Mouse (Mus musculus): ENCODE results near the gene Tmem104. TPM values are rescaled to one million over a fixed set of nuclear protein-coding genes. Genes with fewer than 3 reads are reported as not detected.

The Tmem104 gene
- total RNA-seq, 2 experiments from 2014 or later: 10.4 to 12.5 TPM

DNA sequence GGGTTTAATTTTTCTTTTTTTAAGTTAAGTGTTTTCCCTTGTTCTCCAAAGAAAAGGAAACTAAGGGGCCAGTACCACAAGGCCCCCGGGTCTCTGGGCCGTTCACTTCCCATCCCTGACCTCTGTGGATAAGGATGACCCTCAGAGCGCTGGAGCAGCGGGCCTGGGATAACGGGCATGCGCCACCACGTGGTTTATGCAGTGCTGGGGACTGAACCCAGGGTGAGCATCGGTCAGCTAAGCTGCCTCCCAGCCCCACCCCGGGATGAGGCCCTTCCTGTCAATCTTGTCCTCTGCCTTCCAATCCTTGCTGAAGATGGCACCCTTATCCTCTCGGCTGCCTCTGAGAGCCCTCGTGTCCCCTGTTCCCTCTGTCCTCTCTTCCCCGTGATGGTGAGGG, 40.4 kb downstream of the Tmem104 start:
- DNase-seq: no peak
- intact Hi-C loops (cut with DNase I): no loop called here

DNA sequence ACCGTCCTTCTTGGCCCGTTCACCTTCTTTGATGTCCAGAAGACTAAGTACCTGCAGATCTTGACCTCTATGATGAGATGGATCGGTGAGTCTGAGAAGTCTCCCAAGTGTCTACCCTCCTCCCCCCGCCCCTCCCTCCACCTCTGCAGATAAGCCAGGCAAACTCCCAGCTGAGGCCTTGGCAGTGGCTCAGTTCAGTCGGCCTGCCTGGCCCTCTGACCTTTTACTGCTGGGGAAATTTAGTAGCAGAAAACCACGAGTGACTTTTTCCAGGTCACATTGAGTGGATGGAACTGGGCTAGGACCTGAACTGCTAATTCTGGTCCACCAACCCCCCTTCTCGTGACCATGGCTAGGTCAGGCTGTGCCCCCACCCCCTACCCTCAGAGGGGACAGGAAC, 41.1 kb downstream of the Tmem104 start:
- DNase-seq: no peak
- intact Hi-C loops (cut with DNase I): no loop called here

DNA sequence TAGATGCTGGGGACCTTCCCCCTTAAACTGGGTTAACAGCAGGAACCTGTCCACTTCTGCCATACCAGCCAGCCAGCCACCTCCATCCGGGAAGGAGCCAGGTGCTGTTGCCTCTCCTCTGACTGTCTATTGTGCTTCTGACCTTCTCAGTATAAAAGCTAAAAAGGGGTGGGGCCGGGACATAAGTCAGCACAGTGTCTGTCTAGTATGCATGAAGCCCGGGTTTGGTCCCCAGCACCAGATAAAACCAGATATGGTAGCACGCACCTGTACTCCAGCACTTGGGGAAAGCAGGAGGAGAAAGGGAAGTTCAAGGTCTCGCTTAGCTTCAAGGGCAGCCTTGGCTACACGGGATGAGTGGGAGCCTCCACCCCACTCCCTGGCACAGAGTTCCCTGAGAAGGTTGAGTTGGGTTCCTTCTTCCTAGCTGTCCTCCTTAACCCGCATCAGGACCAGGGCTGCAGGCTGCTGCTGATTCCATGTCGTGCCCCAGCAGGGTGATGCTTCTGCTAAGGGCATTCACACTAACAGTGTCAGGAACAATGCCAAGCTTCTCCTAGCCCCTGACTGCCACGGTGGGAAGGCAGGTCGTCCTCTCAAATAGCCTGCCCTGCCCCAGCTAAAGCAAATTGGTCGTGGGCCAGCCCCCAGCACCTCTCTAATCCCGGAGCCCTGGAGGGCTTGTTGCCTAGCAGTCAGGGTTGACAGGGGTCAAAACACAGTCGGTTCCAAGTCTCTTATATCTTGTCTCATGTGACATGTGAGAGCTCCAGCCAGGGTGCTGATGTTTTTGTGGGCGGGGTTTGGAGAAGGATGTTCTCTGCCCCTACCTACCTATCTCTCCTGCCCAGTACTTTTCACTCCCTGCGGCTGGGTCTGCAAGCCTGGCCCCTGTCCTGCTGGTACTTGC, 42.0 kb downstream of the Tmem104 start:
- DNase-seq: peak in 1 of 2 experiments; percentile 31
- intact Hi-C loops (cut with DNase I): no loop called here

DNA sequence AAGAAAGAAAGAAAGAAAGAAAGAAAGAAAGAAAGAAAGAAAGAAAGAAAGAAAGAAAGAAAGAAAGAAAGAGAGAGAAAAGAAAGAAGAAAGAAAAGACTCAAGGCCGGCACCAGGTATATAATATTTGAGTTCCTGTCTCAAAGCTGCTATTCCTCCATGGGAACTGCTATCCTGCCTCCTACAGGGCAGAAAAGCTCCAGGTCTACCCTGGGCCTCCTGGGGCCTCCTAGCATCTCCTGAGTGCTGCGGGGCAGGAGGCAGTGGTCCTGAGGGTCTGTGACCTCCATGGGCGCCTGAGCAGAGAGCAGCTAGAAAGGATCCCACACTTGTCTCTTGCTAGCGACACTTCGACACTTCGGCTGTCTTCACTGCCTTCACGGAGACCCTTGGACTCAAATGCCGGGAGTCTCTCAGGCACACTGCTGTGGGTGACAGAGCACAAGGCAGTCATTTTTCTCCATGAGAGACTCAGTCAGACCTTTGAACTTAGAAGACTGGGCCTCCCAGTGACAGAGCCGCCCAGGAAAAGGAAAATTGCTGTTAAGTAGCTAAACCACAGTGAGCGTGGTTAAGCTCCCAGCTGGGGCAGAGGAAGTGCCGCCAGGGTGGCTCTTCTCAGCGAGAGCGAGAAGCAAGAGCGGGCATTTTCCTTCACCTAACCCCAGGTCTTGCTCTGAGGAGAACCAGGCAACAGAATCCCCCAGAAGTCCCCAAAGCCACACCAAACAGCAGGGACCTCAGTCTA, 44.1 kb downstream of the Tmem104 start:
- intact Hi-C loops (cut with DNase I): no loop called here
- DNase-seq: no peak

DNA sequence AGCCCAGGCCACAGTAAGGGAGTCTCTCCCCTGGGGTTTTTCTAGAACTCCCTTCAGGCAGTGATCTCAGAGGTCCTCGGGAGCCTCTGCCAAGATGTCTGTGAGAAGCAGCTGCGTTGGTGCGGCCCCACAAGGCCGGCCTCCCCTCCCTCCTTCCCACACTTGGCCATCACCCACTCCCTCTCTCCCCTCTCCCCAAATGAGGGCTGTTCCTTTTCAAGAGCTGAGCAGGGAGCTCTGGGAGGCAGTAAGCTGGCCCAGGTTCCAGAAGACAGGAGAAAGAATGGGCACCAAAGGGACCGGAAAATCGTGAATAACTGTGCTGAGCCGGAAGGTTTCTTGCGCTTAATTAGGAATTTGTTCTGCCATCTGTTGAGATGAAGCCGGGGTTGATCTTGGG, 44.6 kb downstream of the Tmem104 start:
- no peak for DNase-seq
- intact Hi-C loops (cut with DNase I): loop anchor here (2.0 kb wide), 1 partner anchor 29 kb away; no protein-coding TSS in a partner anchor

DNA sequence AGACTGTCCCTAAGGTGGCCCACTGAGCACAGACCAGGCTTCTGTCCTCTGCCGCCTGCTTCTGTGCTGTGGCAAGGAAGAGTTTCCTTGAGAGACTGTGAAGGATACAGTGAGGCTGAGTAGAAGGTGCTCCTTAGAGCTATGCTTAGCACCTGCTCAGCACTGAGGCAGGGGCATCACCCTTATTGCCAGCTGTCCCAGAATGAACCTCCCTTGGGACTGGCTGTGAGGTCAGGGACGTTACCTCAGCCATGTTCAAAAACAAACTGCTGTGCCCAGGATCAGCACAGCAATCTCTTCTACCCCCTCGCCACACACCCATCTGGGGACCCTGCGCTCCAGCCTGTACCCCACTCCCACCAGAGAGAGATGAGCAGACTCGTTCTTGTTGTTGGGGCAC, 45.6 kb downstream of the Tmem104 start:
- no peak for DNase-seq
- intact Hi-C loops (cut with DNase I): loop anchor here (2.0 kb wide), 1 partner anchor 30 kb away; no protein-coding TSS in a partner anchor

DNA sequence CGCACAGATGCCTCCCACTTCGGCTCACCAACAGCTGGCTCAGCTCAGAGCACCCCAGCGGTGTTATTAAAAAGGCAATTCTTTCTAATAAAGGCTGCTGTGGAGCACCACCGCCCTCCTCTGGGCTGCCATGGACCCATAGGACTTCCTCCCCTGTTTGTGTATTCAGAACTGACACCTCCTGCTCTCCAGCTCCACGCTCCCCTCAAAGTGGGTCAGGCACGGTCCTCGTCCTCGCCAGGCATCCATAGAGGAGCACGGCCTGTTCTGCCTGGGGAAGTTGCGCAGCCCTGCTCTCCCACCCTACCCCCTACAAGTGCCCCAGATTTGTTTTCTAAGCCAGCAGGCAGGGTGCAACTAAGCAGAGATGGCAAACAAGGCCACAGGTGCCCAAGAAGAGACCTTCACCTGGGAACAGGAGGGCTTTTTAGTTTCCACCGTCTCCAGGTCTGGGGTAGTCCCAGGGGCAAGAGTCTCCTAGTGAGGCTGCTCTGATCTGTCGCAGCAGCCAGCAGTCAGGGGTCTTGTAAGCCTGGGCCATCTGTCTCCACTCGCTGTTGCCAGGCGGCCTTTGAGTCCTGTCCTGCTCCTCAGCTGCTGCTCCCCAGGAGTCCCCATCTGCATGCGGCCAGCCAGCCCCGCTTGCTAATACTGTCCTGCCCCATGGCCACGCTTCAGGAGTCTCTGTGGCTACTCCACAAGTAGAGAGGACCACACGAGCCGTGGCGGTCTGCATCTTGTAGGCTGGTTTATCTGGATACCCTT, 46.4 kb downstream of the Tmem104 start:
- DNase-seq: no peak
- intact Hi-C loops (cut with DNase I): loop anchor here (2.0 kb wide), 1 partner anchor 31 kb away; no protein-coding TSS in a partner anchor

DNA sequence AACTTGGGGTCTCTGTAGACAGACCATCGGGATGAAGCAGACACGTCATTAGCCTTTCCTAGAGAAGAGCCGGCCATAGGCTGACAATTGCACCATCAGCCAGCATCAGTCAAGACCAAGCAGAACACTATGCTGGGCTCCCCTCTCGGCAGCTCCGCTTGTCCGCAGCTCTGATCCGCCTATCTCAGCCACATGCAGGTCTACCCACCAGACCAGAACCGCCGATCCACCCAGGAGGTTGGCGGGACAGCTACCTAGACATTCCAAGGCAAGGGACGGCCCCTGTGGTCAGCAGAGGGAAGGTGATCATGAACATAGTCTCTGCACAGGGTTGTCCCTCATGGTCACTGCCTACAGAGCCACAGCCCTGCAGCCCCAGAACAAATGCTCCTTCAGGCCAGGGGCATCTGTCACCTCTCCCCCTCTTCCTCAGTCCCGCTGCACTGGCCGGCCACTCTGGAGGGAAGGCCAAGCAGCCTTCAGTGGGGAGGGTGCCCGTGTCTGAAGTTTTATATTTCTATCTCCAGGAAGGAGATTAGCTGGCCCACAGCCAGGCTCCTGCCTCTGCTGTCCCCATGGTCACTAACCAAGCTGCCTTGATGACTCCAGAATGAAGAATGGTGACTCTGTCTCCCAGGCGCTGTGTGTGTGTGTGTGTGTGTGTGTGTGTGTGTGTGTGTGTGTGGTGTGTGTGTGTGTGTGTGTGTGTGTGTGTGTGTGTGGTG, 47.2 kb downstream of the Tmem104 start:
- no peak for DNase-seq
- intact Hi-C loops (cut with DNase I): no loop called here

DNA sequence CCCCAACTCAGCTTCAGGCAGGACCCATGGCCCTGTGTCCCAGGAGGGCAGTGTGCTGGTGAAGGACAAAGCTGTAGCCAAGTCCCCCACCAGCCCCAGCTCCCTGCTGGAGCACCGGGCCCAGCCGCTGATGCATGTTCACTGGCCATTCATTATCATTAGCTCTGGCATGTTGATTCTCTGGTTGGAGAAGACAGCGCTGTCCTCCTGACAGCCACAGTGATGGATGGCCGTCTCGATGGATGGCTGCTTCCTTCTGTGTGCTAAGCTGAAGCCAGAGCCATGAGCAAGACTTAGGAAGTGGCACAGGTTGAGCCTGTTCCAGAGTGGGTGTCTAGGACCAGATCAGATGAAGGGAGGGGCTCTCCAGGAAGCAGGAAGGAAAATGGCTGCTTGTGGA, 49.3 kb downstream of the Tmem104 start:
- DNase-seq: no peak
- intact Hi-C loops (cut with DNase I): no loop called here

DNA sequence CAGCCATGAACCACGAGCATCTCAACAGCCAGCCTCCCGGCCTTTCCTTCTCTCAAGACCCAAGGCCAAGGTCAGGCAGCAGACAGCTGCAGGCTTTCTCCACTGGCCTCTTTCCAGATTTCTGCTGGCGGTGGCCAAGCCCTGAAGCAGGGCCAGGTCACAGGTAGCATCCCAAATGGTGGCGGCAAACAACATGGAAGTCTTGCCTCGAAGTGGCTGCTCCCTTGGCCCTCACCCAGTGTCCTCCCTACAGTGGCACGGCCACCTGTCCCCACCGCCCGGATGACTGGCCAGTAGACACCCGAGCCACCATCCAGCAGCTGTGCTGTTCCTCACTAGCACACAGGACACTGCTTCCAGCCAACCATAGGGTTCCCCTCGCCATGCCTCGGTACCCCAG, 54.1 kb downstream of the Tmem104 start:
- intact Hi-C loops (cut with DNase I): no loop called here
- no peak for DNase-seq

DNA sequence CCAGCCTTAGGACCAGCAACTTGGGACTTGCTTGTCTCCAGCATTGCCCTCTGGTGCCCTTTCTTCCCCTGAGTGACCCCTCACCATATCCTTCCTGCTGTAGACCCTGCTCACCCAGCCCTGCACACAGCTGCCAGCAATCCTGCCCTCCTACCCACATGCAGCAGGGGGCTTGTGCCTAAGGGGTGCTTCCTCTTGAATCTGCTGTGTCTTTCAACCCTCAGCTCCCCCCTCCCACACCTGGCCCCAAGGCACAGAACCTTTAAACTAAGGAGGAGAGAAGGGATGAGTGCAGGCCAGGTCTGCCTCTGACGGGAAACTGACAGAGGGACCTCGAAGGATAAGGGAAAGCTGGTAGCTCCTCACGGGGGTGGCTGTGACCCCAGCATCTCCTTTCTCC, 55.5 kb downstream of the Tmem104 start:
- DNase-seq: no peak
- intact Hi-C loops (cut with DNase I): no loop called here

DNA sequence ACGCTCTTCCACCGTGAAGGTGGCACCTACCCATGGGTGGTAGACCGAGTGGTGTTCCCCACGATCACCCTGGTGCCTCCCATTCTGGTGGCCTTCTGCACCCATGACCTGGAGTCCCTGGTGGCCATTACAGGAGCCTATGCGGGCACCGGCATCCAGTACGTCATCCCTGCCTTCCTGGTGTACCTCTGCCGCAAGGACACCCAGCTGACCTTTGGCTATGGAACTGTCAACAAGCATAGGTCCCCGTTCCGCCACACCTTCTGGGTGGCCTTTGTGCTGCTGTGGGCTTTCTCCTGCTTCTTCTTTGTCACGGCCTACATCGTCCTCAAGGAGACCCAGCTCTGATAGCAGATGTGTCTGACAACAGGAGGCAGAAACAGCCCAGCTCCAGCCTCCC, 56.5 kb downstream of the Tmem104 start:
- intact Hi-C loops (cut with DNase I): no loop called here

DNA sequence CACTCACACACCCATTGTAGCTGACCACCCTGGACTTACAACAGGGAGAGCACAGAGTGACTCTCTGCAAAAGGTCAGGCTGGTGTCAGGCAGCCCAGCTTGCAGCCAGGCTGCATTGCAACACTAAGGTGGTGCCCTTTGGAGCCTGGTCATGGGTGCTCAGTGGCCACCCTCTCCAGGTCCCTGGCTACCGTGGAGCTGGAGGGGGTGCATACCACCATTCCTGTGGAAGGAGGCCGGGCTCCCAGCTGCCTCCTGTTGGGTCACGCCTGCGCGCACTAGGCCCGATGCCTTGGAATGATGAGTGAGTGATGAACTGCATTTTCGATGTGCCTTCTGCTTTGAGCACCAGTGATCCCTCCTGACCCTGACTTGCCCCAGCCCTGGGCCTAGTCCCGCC, 57.6 kb downstream of the Tmem104 start:
- intact Hi-C loops (cut with DNase I): no loop called here
- no peak for DNase-seq

More for the DNA sequence above, 56.5 kb downstream of the Tmem104 start:
- no peak for DNase-seq

DNA sequence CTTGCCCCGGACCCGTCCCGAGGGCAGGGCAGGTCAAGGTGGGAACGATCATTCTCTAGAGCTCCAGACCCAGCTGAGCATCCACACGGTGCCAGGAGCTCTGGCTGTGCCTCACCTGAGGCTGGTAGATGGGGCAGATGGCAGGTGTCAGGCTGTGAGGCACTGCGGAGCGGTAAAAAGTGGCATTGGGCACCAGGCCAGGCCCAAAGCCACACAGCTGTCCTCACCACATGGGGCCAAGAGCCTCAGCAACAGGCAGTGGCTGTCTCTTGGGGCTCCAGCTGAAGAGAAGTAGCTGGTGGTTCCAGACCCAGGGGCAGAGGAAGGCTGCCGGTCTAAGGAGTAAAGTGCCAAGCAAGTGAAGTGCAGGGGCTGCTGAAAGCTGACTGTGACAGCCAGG, 59.1 kb downstream of the Tmem104 start:
- intact Hi-C loops (cut with DNase I): no loop called here
- DNase-seq: no peak

DNA sequence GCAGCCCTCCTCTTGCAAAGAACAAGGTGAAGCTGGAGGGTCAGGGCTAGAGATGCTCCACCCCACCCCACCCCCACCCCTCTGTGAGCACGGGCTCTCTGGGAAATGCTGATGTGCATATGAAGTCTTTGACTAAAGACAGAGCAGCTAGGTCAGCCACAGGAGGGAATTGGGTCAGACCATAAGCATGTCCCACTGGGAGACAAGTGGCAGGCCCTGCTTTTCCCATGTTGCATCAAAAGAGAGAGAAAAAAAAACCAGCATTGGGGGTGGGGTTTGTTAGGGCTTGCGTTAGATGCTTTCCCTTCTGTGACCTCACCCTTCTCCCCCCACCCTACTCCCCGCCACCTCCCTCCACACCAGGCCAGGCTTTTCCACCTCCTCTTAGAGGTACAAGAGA, 60.0 kb downstream of the Tmem104 start:
- intact Hi-C loops (cut with DNase I): no loop called here
- no peak for DNase-seq

DNA sequence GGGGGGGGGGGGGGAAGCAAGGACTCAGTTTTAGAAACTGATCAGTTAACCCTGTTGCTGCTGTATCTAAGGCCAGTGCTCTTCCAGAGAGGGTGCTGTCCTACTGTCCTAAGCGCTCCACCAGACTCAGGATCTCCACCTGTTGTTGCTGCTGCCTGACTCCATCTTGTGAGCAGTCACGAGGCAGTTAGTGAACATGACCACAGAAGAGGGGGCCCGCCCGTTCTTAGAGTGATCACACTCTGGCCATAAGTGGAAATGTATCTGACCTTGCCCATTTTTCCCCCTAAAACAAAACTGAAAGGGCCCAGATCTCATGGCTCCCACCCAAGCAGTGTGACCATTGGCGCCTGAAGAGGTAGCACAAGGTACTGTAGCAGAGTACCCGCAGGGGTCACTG, 60.7 kb downstream of the Tmem104 start:
- intact Hi-C loops (cut with DNase I): no loop called here
- DNase-seq: no peak

DNA sequence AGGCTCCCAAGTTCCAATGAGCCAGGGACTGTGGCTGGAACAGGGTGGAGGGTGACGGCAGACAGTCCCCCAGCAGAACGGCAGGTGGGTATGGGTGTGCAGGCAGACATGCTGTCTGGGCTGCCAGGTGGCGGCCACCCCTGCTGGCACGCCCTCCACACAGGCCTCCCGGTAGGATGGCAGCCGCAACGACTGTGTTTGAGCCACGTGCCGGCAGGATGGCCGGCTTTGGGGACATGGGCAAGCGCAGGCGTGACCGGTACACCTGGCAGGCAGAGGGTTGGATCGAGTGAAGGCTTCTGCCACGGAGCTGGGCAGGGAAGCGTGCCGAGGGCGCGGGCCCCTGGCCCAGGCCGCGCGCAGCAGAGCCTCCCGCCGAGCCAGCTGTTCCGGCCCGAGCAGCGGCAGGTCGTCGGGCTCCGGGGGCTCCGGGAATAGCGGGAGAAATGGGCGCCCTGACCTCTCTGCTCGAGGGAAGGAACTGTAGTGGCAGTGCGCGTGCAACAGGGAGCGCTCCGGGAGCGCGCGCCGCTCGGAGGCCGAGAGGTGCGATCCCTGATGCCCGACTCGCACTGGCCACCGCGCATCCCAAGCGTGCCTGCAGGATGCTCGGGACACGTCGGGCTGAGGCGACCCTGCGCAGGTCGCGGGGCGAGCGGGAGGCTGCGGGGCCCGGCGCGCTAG, 62.6 kb downstream of the Tmem104 start:
- intact Hi-C loops (cut with DNase I): no loop called here
- DNase-seq: no peak

DNA sequence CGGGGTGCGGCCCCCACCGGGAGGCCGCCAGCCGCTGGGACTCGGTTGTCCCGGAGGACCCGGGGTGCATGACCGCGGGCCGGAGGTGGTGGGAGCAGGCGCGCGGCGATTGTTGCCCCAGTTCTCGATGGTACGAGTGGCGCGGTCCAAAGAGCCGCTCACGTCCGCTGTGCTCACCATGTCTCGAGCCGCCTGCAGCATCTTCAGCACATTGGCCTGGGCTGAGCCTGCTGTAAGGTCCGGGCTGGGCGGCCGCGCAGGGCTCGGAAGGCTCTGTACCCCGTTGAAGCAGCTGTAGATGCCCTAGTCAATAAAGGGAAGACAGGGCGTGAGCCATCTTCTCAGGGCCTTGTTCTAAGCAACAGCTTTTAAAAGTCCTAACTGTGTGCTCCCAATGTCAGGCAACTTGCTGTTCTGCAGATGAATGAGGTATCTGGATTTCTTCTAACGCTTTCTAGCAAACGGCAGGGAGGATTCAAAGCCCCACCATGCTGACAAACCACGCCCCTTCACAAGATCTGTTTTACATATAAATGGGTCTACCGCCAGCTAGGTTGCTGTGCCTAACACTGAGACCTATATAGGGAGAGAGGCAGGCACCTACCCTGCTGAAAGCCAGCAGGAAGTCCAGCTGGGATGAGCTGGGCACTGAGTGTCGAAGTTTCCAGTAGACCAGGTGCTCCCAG, 63.3 kb downstream of the Tmem104 start:
- intact Hi-C loops (cut with DNase I): no loop called here
- no peak for DNase-seq

DNA sequence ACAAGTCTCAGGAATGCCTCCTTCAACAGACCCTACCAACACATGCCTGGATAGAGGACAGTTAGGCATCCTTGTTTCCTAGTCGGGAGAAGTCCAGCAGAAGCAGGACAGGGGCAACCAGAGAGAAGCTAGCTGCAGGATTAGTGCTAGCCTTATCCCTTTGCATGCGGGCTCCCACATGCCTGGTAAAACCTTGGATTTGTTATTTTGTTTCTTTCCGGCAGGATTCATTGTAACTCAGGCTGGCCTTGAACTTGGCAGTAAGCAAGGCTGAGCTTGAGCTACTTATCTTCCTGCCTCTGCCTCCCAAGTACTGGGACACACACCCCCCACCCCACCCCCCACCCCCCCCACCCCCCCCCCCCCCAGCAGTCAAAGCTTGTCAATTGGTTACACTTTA, 64.0 kb downstream of the Tmem104 start:
- intact Hi-C loops (cut with DNase I): no loop called here
- no peak for DNase-seq
